Mouse (Mus musculus) limb, embryonic 12.5 days (tissue): ENCODE measurements at regions not wholly inside any gene's neighbourhood (a gene's known extent, or its start where the extent isn't known, plus 50 kb on each side); places are given as distances from the start of the nearest gene placed in this dataset.

Source experiments
- ATAC-seq: fragments of 200-750 bp; cut with Nextera tagmentation; 2 replicates; pipeline ENCODE4 v1.8.0; 2017; ENCODE audit warnings: low read depth, moderate TSS enrichment; ENCODE audit not compliant: insufficient number of reproducible peaks, insufficient read depth, low FRiP score, low TSS enrichment
- H3K27ac ChIP-seq: fragments of 300-500 bp; sonication (generic); 2 replicates; pipeline ENCODE4 v1.5.1; 2016; ENCODE audit warnings: mild to moderate bottlenecking, moderate library complexity
- H3K27me3 ChIP-seq: fragments of 300-500 bp; sonication (generic); 2 replicates; pipeline ENCODE4 v1.6.1; 2016; ENCODE audit warnings: mild to moderate bottlenecking, moderate library complexity
- H3K36me3 ChIP-seq: fragments of 300-500 bp; sonication (generic); 2 replicates; pipeline ENCODE4 v1.6.1; 2016; ENCODE audit warnings: mild to moderate bottlenecking, moderate library complexity
- H3K4me1 ChIP-seq: fragments of 300-500 bp; sonication (generic); replicated peaks from 2 replicates; pipeline ENCODE4 v1.6.1; 2016
- H3K4me2 ChIP-seq: fragments of 300-500 bp; sonication (generic); 2 replicates; pipeline ENCODE4 v1.6.1; 2016; ENCODE audit warnings: mild to moderate bottlenecking, moderate library complexity
- H3K4me3 ChIP-seq: fragments of 300-500 bp; sonication (generic); replicated peaks from 2 replicates; pipeline ENCODE4 v1.5.1; 2016; ENCODE audit warnings: mild to moderate bottlenecking
- H3K9ac ChIP-seq: fragments of 300-500 bp; sonication (generic); replicated peaks from 2 replicates; pipeline ENCODE4 v1.6.1; 2016; ENCODE audit warnings: mild to moderate bottlenecking, moderate library complexity
- H3K9me3 ChIP-seq: fragments of 300-500 bp; sonication (generic); 2 replicates; pipeline ENCODE4 v1.6.1; 2016; ENCODE audit warnings: mild to moderate bottlenecking, moderate library complexity
- WGBS: fragments of 180-500 bp; shearing (Covaris S2); methylation state at CpG from one replicate; pipeline ENCODE4 v1.1.7; 2016; 5-methylcytosine and 5-hydroxymethylcytosine counted together

DNA sequence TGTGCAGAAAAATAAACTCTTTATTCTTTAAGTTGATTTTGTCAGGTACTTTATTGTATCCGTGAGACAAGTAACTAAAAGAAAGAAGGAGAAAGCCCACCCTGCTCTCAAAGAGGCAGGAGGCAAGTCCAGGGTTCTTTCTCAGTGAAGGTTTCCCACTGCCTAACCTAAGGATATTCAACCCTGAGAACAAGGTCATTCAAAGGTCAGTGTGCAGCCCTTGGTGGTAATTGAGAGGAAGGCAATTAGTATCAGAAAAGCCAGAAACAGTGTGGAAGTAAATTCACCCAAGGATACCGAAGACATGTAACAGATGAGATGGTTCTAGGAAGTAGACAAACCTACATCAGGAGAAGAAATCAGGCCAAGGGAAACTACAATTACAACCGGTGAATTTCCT, 373.9 kb upstream of the Hs6st1 start:
- Histone ChIP-seq H3K27ac (no peak overlapping the region), H3K4me2 (no peak overlapping the region), H3K9me3 (no peaks in the 10 kb centered on the region), H3K4me1 (no peaks in the 10 kb centered on the region), H3K4me3 (no peak overlapping the region), H3K9ac (no peak overlapping the region), H3K27me3 (peaks cover 4% of the 10 kb centered on the region; the same call in 1 of the 2 replicates), H3K36me3 (no peaks in the 10 kb centered on the region)
- 35% methylated on average over 3 of the region's 3 CpGs for WGBS
- ATAC-seq, result no peak

DNA sequence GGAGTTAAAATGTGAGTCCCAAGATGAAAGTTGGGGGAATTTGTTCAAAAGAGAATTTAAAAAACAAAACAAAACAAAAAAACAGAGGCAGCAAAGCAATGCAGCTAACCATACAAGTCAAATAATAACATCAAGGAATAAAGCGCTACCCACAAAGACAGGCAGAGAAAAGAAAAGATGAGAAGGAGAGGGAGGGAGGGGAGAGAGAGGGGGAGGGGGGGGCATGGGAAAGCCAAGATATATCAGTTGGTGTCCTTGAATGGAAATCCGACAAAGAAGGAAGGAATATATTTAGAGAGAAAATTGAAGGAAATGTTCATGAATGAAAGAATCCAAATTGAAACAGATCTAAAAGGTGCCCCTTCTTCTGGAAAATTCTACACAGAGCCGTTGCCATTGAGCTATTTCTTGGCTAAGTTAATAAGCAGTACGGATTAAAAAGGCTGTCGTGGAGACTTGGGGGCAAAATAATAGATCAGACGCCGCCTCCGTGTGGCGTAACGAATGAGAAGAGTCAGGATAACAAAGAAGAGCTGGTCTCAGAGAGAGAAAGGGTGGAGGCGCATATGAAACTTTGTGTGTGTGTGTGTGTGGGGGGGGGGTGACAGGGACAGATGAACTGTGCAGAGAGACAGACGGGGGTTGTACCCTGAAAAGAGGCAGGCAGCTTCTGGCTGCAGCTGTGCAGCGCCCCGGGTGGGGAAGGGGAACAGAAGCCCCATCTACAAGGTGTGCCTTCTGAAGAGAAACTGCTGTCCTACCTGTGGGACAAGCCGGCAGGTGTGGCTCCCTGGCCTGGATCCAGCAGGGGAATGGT, 373.2 kb upstream of the Hs6st1 start:
- no peaks in the 10 kb centered on the region for H3K9me3 ChIP-seq
- 74% methylated on average over 15 of the region's 15 CpGs for WGBS
- no peak overlapping the region for H3K27ac ChIP-seq
- no peak overlapping the region for H3K4me3 ChIP-seq
- no peak overlapping the region for H3K9ac ChIP-seq
- no peak for ATAC-seq
- peaks cover 4% of the 10 kb centered on the region; the same call in 1 of the 2 replicates for H3K27me3 ChIP-seq
- no peaks in the 10 kb centered on the region for H3K36me3 ChIP-seq
- H3K4me1 ChIP-seq, result no peaks in the 10 kb centered on the region
- H3K4me2 ChIP-seq, result no peak overlapping the region

GRCm38 (mm10) chr1:35697218-35697617, 371.0 kb upstream of the Hs6st1 start:
- ATAC-seq, result no peak
- no peak overlapping the region for H3K4me3 ChIP-seq
- no peaks in the 10 kb centered on the region for H3K36me3 ChIP-seq
- no peak overlapping the region for H3K9ac ChIP-seq
- no peak overlapping the region for H3K27ac ChIP-seq
- no peaks in the 10 kb centered on the region for H3K4me1 ChIP-seq
- 23% methylated on average over 4 of the region's 4 CpGs for WGBS
- H3K4me2 ChIP-seq, result no peak overlapping the region
- H3K27me3 ChIP-seq, result peaks cover 4% of the 10 kb centered on the region; the same call in 1 of the 2 replicates
- H3K9me3 ChIP-seq, result no peaks in the 10 kb centered on the region

GRCm38 (mm10) chr1:35697834-35698500, 370.2 kb upstream of the Hs6st1 start:
- no peak for ATAC-seq
- no peak overlapping the region for H3K9ac ChIP-seq
- WGBS, result 34% methylated on average over 10 of the region's 10 CpGs

DNA sequence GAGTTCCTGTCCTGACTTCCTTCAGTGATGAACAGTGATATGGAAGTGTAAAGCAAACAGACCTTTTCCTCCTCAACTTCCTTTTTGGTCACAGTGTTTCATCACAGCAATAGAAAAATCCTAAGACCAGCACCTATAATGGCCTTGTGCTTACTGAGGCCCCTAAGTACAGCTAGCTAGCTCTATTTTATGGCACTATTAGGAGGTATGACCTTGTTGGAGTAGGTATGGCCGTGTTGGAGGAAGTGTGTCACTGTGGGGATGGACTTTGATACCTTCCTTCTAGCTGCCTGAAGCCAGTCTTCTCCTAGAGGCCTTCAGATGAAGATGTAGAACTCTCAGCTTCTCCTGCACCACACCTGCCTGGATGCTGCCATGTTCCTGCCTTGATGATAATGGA, 365.6 kb upstream of the Hs6st1 start:
- Histone ChIP-seq H3K27me3 (peaks cover 4% of the 10 kb centered on the region; the same call in 1 of the 2 replicates), H3K4me1 (no peaks in the 10 kb centered on the region), H3K36me3 (no peaks in the 10 kb centered on the region), H3K9me3 (no peaks in the 10 kb centered on the region), H3K4me3 (no peak overlapping the region), H3K27ac (no peak overlapping the region), H3K4me2 (no peak overlapping the region), H3K9ac (no peak overlapping the region)
- ATAC-seq, result no peak
- WGBS, result 68% methylated on average over 1 of the region's 1 CpGs

More at GRCm38 (mm10) chr1:35697834-35698500, 370.2 kb upstream of the Hs6st1 start:
- H3K4me1 ChIP-seq, result no peaks in the 10 kb centered on the region
- peaks cover 4% of the 10 kb centered on the region; the same call in 1 of the 2 replicates for H3K27me3 ChIP-seq
- H3K36me3 ChIP-seq, result no peaks in the 10 kb centered on the region
- H3K27ac ChIP-seq, result no peak overlapping the region
- H3K4me3 ChIP-seq, result no peak overlapping the region
- no peaks in the 10 kb centered on the region for H3K9me3 ChIP-seq
- H3K4me2 ChIP-seq, result no peak overlapping the region

DNA sequence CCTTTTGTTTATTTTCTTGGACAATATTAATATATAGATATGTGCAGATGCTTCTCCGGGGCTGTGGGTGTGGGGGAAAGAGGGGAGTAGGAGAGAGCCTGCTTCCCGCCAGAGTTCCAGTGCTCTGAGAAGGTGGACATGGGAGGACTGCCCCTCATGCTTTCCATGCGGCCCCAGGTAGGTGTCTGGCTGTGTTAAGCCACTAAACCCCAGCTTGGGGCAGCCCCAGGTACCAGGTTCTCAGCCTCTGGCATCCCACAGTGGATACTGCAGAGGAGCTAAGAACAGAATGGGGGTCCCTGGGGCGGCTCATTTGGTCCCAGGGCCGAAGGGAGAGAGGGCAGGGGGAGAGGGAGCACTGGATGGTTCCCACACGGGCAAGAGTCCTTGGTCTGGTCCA, 361.9 kb upstream of the Hs6st1 start:
- H3K4me1 ChIP-seq, result no peaks in the 10 kb centered on the region
- H3K9ac ChIP-seq, result no peak overlapping the region
- H3K27ac ChIP-seq, result no peak overlapping the region
- H3K4me3 ChIP-seq, result no peak overlapping the region
- ATAC-seq, result no peak
- no peak overlapping the region for H3K4me2 ChIP-seq
- H3K27me3 ChIP-seq, result no peaks in the 10 kb centered on the region
- H3K9me3 ChIP-seq, result no peaks in the 10 kb centered on the region; the same call in 1 of the 2 replicates
- H3K36me3 ChIP-seq, result no peaks in the 10 kb centered on the region
- 81% methylated on average over 6 of the region's 6 CpGs for WGBS

GRCm38 (mm10) chr1:35708176-35708788, 359.9 kb upstream of the Hs6st1 start:
- 89% methylated on average over 2 of the region's 2 CpGs for WGBS
- H3K9me3 ChIP-seq, result no peaks in the 10 kb centered on the region; the same call in 1 of the 2 replicates
- no peaks in the 10 kb centered on the region for H3K36me3 ChIP-seq
- ATAC-seq, result no peak
- no peak overlapping the region for H3K9ac ChIP-seq
- H3K4me3 ChIP-seq, result no peak overlapping the region
- H3K4me1 ChIP-seq, result no peaks in the 10 kb centered on the region
- H3K4me2 ChIP-seq, result no peak overlapping the region
- no peaks in the 10 kb centered on the region for H3K27me3 ChIP-seq
- no peak overlapping the region for H3K27ac ChIP-seq

GRCm38 (mm10) chr1:35709214-35709613, 359.0 kb upstream of the Hs6st1 start:
- Histone ChIP-seq H3K4me3 (no peak overlapping the region), H3K4me2 (no peak overlapping the region), H3K9ac (no peak overlapping the region), H3K27me3 (no peaks in the 10 kb centered on the region), H3K27ac (no peak overlapping the region), H3K9me3 (no peaks in the 10 kb centered on the region; the same call in 1 of the 2 replicates), H3K36me3 (no peaks in the 10 kb centered on the region), H3K4me1 (no peaks in the 10 kb centered on the region)
- no peak for ATAC-seq

- no peaks in the 10 kb centered on the region for H3K36me3 ChIP-seq
- H3K27ac ChIP-seq, result no peak overlapping the region
- no peak for ATAC-seq
- H3K9me3 ChIP-seq, result 0 out of 2 replicates have a peak, but pooled peaks cover 2% of the 10 kb centered on the region
- no peak overlapping the region for H3K9ac ChIP-seq
- H3K4me3 ChIP-seq, result no peak overlapping the region
- H3K27me3 ChIP-seq, result no peaks in the 10 kb centered on the region
- no peaks in the 10 kb centered on the region for H3K4me1 ChIP-seq
- H3K4me2 ChIP-seq, result no peak overlapping the region
- 58% methylated on average over 4 of the region's 4 CpGs for WGBS
Measured at GRCm38 (mm10) chr1:35713961-35714360, 354.2 kb upstream of the Hs6st1 start.

DNA sequence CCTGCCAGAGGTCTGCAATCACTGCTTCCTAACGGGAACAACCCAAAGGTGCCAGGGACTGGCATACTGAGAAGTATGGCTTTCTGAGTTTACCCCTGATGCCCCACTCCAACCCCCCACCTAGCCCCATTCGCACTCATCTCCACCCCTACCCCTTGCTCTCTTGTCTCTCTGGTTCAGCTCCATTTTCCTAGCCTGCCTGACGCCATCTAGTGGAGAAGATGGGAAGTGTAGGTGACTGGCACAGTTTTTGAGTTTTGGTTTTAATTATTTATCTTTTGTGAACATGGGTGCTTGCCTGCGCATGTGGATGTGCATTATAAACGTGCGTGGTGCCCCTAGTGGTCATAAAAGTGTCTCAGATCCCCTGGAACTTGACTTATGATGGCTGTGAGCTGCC, 352.3 kb upstream of the Hs6st1 start:
- 56% methylated on average over 6 of the region's 6 CpGs for WGBS
- no peak overlapping the region for H3K9ac ChIP-seq
- H3K27me3 ChIP-seq, result no peaks in the 10 kb centered on the region
- no peaks in the 10 kb centered on the region for H3K36me3 ChIP-seq
- no peak overlapping the region for H3K4me2 ChIP-seq
- no peak overlapping the region for H3K27ac ChIP-seq
- ATAC-seq, result no peak
- H3K4me3 ChIP-seq, result no peak overlapping the region
- no peaks in the 10 kb centered on the region for H3K4me1 ChIP-seq
- H3K9me3 ChIP-seq, result 0 out of 2 replicates have a peak, but pooled peaks cover 2% of the 10 kb centered on the region

DNA sequence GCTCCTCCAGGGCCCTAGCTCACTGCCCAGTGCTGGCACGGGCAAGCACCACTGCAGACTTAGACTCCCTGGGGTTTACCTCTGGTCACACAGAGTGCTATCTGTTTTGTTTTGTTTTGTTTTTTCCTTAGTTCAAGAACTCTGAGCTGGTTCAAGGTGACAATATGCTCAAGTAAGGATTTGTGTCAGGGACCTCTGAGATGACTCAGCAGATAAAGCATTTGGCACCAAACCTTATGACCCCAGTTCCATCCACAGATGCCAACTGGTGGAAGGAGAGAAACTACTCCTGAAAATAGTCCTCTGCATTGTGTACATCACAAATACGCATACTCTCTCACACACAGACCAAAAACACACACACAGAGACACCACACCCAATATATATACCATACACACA, 351.0 kb upstream of the Hs6st1 start:
- Histone ChIP-seq H3K4me2 (no peak overlapping the region), H3K9ac (no peak overlapping the region), H3K27ac (no peak overlapping the region), H3K36me3 (no peaks in the 10 kb centered on the region), H3K4me3 (no peak overlapping the region), H3K9me3 (0 out of 2 replicates have a peak, but pooled peaks cover 2% of the 10 kb centered on the region), H3K4me1 (no peaks in the 10 kb centered on the region), H3K27me3 (no peaks in the 10 kb centered on the region)
- WGBS, result 84% methylated on average over 2 of the region's 2 CpGs
- ATAC-seq, result no peak
